Mouse (Mus musculus) midbrain, embryonic 11.5 days (tissue): Measurements from ENCODE around the gene Tmem204. TPM values are rescaled to one million over a fixed set of nuclear protein-coding genes. Genes with fewer than 3 reads are reported as not detected.
A peak's percentile ranks its signal among the peaks of the same experiment; 100 is the strongest.

Experiments used
- ATAC-seq: fragments of 200-750 bp; cut with Nextera tagmentation; 2 replicates; pipeline ENCODE4 v1.8.0; 2017; ENCODE audit warnings: moderate TSS enrichment, moderate library complexity; ENCODE audit not compliant: low FRiP score
- DNase-seq: peaks from one replicate; pipeline ENCODE4 v3.0.0; 2015; ENCODE audit warnings: low spot score; ENCODE audit errors: missing footprints
- H3K27ac ChIP-seq: fragments of 300-500 bp; sonication (generic); 2 replicates; pipeline ENCODE4 v1.5.1; 2014; ENCODE audit warnings: low read depth, low read length
- H3K27me3 ChIP-seq: fragments of 300-500 bp; sonication (generic); 2 replicates; pipeline ENCODE4 v1.6.1; 2014; ENCODE audit warnings: mild to moderate bottlenecking, low read length, moderate library complexity, mixed read lengths; ENCODE audit not compliant: control insufficient read depth, insufficient read depth
- H3K36me3 ChIP-seq: fragments of 300-500 bp; sonication (generic); 2 replicates; pipeline ENCODE4 v1.6.1; 2014; ENCODE audit warnings: mild to moderate bottlenecking, low read length, moderate library complexity, mixed read lengths; ENCODE audit not compliant: control insufficient read depth, insufficient read depth
- H3K4me1 ChIP-seq: fragments of 300-500 bp; sonication (generic); 2 replicates; pipeline ENCODE4 v1.6.1; 2014; ENCODE audit warnings: low read length; ENCODE audit not compliant: control insufficient read depth, insufficient read depth
- H3K4me2 ChIP-seq: fragments of 300-500 bp; sonication (generic); 2 replicates; pipeline ENCODE4 v1.6.1; 2014; ENCODE audit warnings: mild to moderate bottlenecking, moderate library complexity
- H3K4me3 ChIP-seq: fragments of 300-500 bp; sonication (generic); 2 replicates; pipeline ENCODE4 v1.5.1; 2014; ENCODE audit warnings: low read depth, low read length
- H3K9ac ChIP-seq: fragments of 300-500 bp; sonication (generic); 2 replicates; pipeline ENCODE4 v1.6.1; 2014; ENCODE audit warnings: low read length
- H3K9me3 ChIP-seq: fragments of 300-500 bp; sonication (generic); 2 replicates; pipeline ENCODE4 v1.6.1; 2016; ENCODE audit warnings: low read length; ENCODE audit not compliant: control insufficient read depth
- WGBS: fragments of 180-500 bp; shearing (Covaris S2); extraction: QIAGEN DNeasy Blood & Tissue Kit; methylation state at CpG from one replicate; pipeline ENCODE4 v1.1.7; 2014; 5-methylcytosine and 5-hydroxymethylcytosine counted together
- polyA plus RNA-seq: library from polyadenylated mRNA; unstranded; fragments of >200 nt; fragmentation: Nextera tagmentation; extraction: Ambion mirVana; gene quantifications from 2 replicates; pipeline ENCODE4 v1.2.1, GENCODE M21; 2014

Gene Tmem204
- polyA plus RNA-seq, 1 experiment from 2014 or later = 10.4 TPM

DNA sequence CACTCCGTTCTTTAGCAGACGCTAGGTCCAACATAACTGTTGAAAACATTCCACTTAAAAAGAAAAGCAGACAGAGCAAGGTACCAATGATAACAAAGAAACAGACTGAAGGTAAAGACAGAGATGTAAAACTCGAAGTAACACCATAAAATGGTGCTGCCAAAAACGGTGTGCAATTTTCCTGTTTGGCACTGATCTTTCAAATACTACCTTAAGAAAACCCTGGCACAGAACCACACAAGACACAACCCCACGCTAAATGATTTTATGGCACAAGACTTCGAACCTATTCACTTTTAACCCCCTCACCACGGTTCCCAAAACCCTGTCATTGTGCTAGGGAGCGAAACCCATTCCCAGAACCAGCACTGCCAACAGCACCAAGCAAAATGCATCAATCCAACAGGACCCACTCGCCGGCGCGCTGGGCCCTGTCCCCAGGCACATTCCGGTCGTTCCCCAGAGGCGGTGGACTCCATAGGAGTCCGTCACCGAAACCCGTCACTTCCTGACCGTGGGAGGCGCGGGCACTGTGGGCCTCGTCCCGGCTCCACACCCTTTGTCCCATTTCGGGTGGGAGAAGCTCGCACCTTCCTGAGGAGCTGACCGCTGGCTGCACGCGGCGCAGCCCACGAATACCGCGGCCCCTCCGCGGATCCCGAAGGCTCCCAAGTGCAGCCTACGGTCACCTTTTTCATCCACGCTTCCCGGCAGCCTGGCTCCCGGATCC, 68.4 kb downstream of the Tmem204 start:
- H3K4me3 ChIP-seq = peak overlapping the region; percentile 99
- H3K9ac ChIP-seq = peak overlapping the region; percentile 99
- peaks cover 7% of the 10 kb centered on the region for H3K36me3 ChIP-seq
- WGBS = under 1% methylated on average over 39 of the region's 39 CpGs
- no peaks in the 10 kb centered on the region for H3K9me3 ChIP-seq
- H3K4me1 ChIP-seq = peaks cover 11% of the 10 kb centered on the region; the same call in 1 of the 2 replicates
- H3K27me3 ChIP-seq = no peaks in the 10 kb centered on the region
- peak overlapping the region; percentile 91 for H3K4me2 ChIP-seq
- H3K27ac ChIP-seq = peak overlapping the region; percentile 72; the same call in 1 of the 2 replicates
- ATAC-seq = peak; percentile 9; the same call in 1 of the 2 replicates
- DNase-seq = peak; percentile 92

DNA sequence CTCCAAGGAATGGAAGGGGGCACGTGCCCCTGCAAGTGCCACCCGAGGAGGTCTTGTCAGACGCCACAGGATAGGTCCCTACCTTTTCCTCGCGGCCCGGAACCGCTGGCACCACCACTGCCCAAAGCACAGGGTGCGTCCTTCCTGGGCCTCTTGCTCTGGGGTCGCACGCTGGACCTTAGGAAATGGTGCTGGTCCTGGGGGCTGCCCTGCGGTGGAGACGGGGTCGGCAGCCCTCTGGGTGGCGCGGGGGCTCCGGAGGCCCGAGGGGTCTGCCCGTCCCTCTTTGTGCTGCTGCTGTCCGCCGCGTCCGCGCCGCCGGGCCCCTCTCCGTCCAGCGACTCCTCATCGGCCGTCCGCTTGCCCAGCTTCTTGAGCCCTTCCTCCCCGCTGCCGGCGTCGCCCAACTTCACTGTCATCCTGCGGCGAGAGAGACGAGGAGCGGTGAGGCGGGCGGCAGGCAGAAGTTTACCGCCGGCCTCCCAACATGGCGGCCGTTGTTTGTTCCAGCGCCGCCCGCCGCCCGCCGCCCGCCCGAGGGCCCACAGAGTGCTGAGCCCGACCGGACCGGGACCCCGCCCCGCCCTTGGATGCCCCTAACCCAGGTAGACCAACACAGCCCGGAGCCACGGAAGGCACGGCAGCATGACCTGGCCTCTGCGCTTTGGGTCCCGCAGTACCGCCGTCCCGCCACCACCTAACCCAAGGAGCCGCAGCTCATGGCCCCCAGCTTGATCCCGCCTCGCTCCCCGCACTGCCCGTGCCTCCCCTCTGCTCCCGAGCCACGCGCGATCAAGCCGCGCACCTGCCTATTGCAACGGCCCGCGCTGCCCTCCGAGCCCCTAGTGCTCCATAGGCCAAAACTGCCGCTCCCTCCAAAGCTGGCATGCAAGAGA, 69.5 kb downstream of the Tmem204 start:
- H3K4me1 ChIP-seq = peaks cover 11% of the 10 kb centered on the region; the same call in 1 of the 2 replicates
- H3K27ac ChIP-seq = peak overlapping the region; percentile 67
- no peaks in the 10 kb centered on the region for H3K27me3 ChIP-seq
- no peaks in the 10 kb centered on the region for H3K9me3 ChIP-seq
- WGBS = under 1% methylated on average over 77 of the region's 81 CpGs
- H3K9ac ChIP-seq = peak overlapping the region; percentile 99
- H3K4me2 ChIP-seq = peak overlapping the region; percentile 91
- peak; percentile 95 for DNase-seq
- ATAC-seq = no peak
- H3K36me3 ChIP-seq = peaks cover 7% of the 10 kb centered on the region
- H3K4me3 ChIP-seq = peak overlapping the region; percentile 99

Other genes with a start within 250 kb of the Tmem204 start
- 28.2 and 31.0 TPM in 2 replicates for gene Hagh, start 243.4 kb downstream of the Tmem204 start, polyA plus RNA-seq
- 18.8 and 21.5 TPM in 2 replicates for gene Fahd1, start 233.2 kb downstream of the Tmem204 start, polyA plus RNA-seq
- 0.08 TPM in 1 of 2 replicates, not detected in the other for gene Igfals, start 217.6 kb downstream of the Tmem204 start, polyA plus RNA-seq
- 70.4 and 73.8 TPM in 2 replicates for gene Nubp2, start 197.2 kb downstream of the Tmem204 start, polyA plus RNA-seq
- gene Spsb3, start 196.9 kb downstream of the Tmem204 start, polyA plus RNA-seq = 37.3 and 44.4 TPM in 2 replicates
- 18.4 and 20.8 TPM in 2 replicates for gene Eme2, start 188.5 kb downstream of the Tmem204 start, polyA plus RNA-seq
- gene Mrps34, start 188.5 kb downstream of the Tmem204 start, polyA plus RNA-seq = 68.6 and 73.2 TPM in 2 replicates
- gene Nme3, start 187.1 kb downstream of the Tmem204 start, polyA plus RNA-seq = 48.0 and 49.5 TPM in 2 replicates
- 31.7 and 36.5 TPM in 2 replicates for gene Mapk8ip3, start 146.6 kb downstream of the Tmem204 start, polyA plus RNA-seq
- 283 and 284 TPM in 2 replicates for gene Jpt2, start 122.9 kb downstream of the Tmem204 start, polyA plus RNA-seq
- 10.8 and 11.2 TPM in 2 replicates for gene Cramp1l, start 67.8 kb downstream of the Tmem204 start, polyA plus RNA-seq
- 20.9 and 21.2 TPM in 2 replicates for gene Ift140, start 67.5 kb downstream of the Tmem204 start, polyA plus RNA-seq
- gene Telo2, start 32.4 kb upstream of the Tmem204 start, polyA plus RNA-seq = 22.5 and 23.2 TPM in 2 replicates
- gene Ptx4, start 37.2 kb upstream of the Tmem204 start, polyA plus RNA-seq = not detected in 2 replicates
- gene Clcn7, start 49.8 kb upstream of the Tmem204 start, polyA plus RNA-seq = 16.7 and 20.4 TPM in 2 replicates
- not detected in 2 replicates for gene Ccdc154, start 78.9 kb upstream of the Tmem204 start, polyA plus RNA-seq
- gene Gm38655, start 91.9 kb upstream of the Tmem204 start, polyA plus RNA-seq = not detected in 2 replicates
- 34.4 TPM in 2 replicates for gene BC003965, start 101.0 kb upstream of the Tmem204 start, polyA plus RNA-seq
- gene Unkl, start 104.8 kb upstream of the Tmem204 start, polyA plus RNA-seq = 4.2 and 6.4 TPM in 2 replicates
- gene Gnptg, start 156.5 kb upstream of the Tmem204 start, polyA plus RNA-seq = 59.5 and 63.2 TPM in 2 replicates
- 62.5 and 64.3 TPM in 2 replicates for gene Tsr3, start 156.6 kb upstream of the Tmem204 start, polyA plus RNA-seq
- 1.3 and 1.4 TPM in 2 replicates for gene Baiap3, start 172.8 kb upstream of the Tmem204 start, polyA plus RNA-seq
- gene Ube2i, start 191.0 kb upstream of the Tmem204 start, polyA plus RNA-seq = 863 and 877 TPM in 2 replicates
- not detected in 2 replicates for gene Prss34, start 214.8 kb upstream of the Tmem204 start, polyA plus RNA-seq
- not detected in 2 replicates for gene Prss28, start 225.1 kb upstream of the Tmem204 start, polyA plus RNA-seq
- not detected in 2 replicates for gene Prss29, start 235.1 kb upstream of the Tmem204 start, polyA plus RNA-seq